Mouse (Mus musculus) cerebellum, adult 2 months (tissue): ENCODE measurements around the gene Bmp7. TPM values are rescaled to one million over a fixed set of nuclear protein-coding genes. Genes with fewer than 3 reads are reported as not detected.

Experiments used
- DNase-seq, 2 experiments: peaks; one replicate each; pipeline ENCODE4 v3.0.0; 2021
- H3K27ac ChIP-seq: fragments of 200-500 bp; 2 replicates; pipeline ENCODE4 v1.5.1; 2012; ENCODE audit warnings: low read length, control low read depth, inconsistent platforms; ENCODE audit not compliant: insufficient read depth
- H3K27me3 ChIP-seq: fragments of 200-500 bp; 2 replicates; pipeline ENCODE4 v1.6.1; 2012; ENCODE audit warnings: inconsistent platforms, mild to moderate bottlenecking, low read length, moderate library complexity; ENCODE audit not compliant: control insufficient read depth, insufficient read depth
- H3K4me1 ChIP-seq: fragments of 200-500 bp; 2 replicates; pipeline ENCODE4 v1.6.1; 2011; ENCODE audit warnings: low read length; ENCODE audit not compliant: control insufficient read depth, insufficient read depth
- H3K4me3 ChIP-seq: fragments of 200-500 bp; replicated peaks from 2 replicates; pipeline ENCODE3; 2011; ENCODE audit warnings: mild to moderate bottlenecking, low read depth, low read length, control low read depth; ENCODE audit not compliant: insufficient read depth
- CTCF ChIP-seq: fragments of 200-500 bp; IDR thresholded peaks from 2 replicates; pipeline ENCODE4 v1.5.1; 2011; ENCODE audit warnings: low read depth, mild to moderate bottlenecking, control low read depth, low read length, moderate library complexity, borderline replicate concordance; ENCODE audit not compliant: insufficient read depth
- POLR2A ChIP-seq: fragments of 200-500 bp; IDR thresholded peaks from 2 replicates; pipeline ENCODE4 v1.6.1; 2011; ENCODE audit warnings: low read length, control low read depth, borderline replicate concordance; ENCODE audit not compliant: insufficient read depth
- WGBS: fragments of 180-500 bp; shearing (Covaris S2); methylation state at CpG from one replicate; pipeline ENCODE4 v1.1.7; 2018; 5-methylcytosine and 5-hydroxymethylcytosine counted together
- polyA plus RNA-seq: library from polyadenylated mRNA; depleted of rRNA; stranded (reverse); fragments of >200 nt; gene quantifications from 2 replicates; pipeline ENCODE4 v1.2.3, GENCODE M21; 2012

Bmp7 gene
- polyA plus RNA-seq, 1 experiment, result 3.9 TPM

GRCm38 (mm10) chr2:172889222-172889621, 50.9 kb downstream of the Bmp7 start:
- WGBS, result 18% methylated on average over 12 of the region's 12 CpGs
- no peaks in the 10 kb centered on the region for H3K27me3 ChIP-seq

GRCm38 (mm10) chr2:172888147-172888546, 52.0 kb downstream of the Bmp7 start:
- no peak overlapping the region for H3K4me3 ChIP-seq
- WGBS, result 56% methylated on average over 12 of the region's 12 CpGs
- DNase-seq, result no peak
- H3K27ac ChIP-seq, result no peak overlapping the region
- no peaks in the 10 kb centered on the region for H3K27me3 ChIP-seq
- no peaks in the 10 kb centered on the region for H3K4me1 ChIP-seq
- TF ChIP-seq POLR2A, result no peak
- no peak for TF ChIP-seq CTCF

More at GRCm38 (mm10) chr2:172889222-172889621, 50.9 kb downstream of the Bmp7 start:
- Histone ChIP-seq H3K4me1 (no peaks in the 10 kb centered on the region), H3K27ac (no peak overlapping the region), H3K4me3 (no peak overlapping the region)
- no peak for DNase-seq
- TF ChIP-seq POLR2A (no peak), CTCF (no peak)

GRCm38 (mm10) chr2:172885861-172886260, 54.3 kb downstream of the Bmp7 start:
- TF ChIP-seq POLR2A, result no peak
- no peak for TF ChIP-seq CTCF
- no peak overlapping the region for H3K27ac ChIP-seq

GRCm38 (mm10) chr2:172884584-172884983, 55.5 kb downstream of the Bmp7 start:
- Histone ChIP-seq H3K27me3 (no peaks in the 10 kb centered on the region), H3K27ac (no peak overlapping the region), H3K4me1 (no peaks in the 10 kb centered on the region), H3K4me3 (no peak overlapping the region)
- TF ChIP-seq POLR2A, result no peak
- no peak for TF ChIP-seq CTCF
- 89% methylated on average over 6 of the region's 6 CpGs for WGBS
- DNase-seq, result no peak

More at GRCm38 (mm10) chr2:172885861-172886260, 54.3 kb downstream of the Bmp7 start:
- DNase-seq, result no peak
- WGBS, result 57% methylated on average over 7 of the region's 7 CpGs
- H3K4me3 ChIP-seq, result no peak overlapping the region
- H3K4me1 ChIP-seq, result no peaks in the 10 kb centered on the region
- no peaks in the 10 kb centered on the region for H3K27me3 ChIP-seq

- TF ChIP-seq POLR2A (no peak), CTCF (no peak)
- no peaks in the 10 kb centered on the region for H3K4me1 ChIP-seq
- WGBS, result 89% methylated on average over 9 of the region's 9 CpGs
Measured at GRCm38 (mm10) chr2:172875201-172875600, 64.9 kb downstream of the Bmp7 start.

GRCm38 (mm10) chr2:172866356-172866755, 73.8 kb downstream of the Bmp7 start:
- DNase-seq, result no peak
- H3K27me3 ChIP-seq, result no peaks in the 10 kb centered on the region
- TF ChIP-seq POLR2A (no peak), CTCF (no peak)
- H3K4me1 ChIP-seq, result 0 out of 2 replicates have a peak, but pooled peaks cover 3% of the 10 kb centered on the region
- no peak overlapping the region for H3K27ac ChIP-seq
- WGBS, result 75% methylated on average over 5 of the region's 5 CpGs
- H3K4me3 ChIP-seq, result no peak overlapping the region

More at GRCm38 (mm10) chr2:172875201-172875600, 64.9 kb downstream of the Bmp7 start:
- Histone ChIP-seq H3K27ac (no peak overlapping the region), H3K27me3 (no peaks in the 10 kb centered on the region), H3K4me3 (no peak overlapping the region)
- no peak for DNase-seq

GRCm38 (mm10) chr2:172865165-172865564, 75.0 kb downstream of the Bmp7 start:
- Histone ChIP-seq H3K27me3 (no peaks in the 10 kb centered on the region), H3K4me3 (no peak overlapping the region), H3K27ac (no peak overlapping the region), H3K4me1 (0 out of 2 replicates have a peak, but pooled peaks cover 3% of the 10 kb centered on the region)
- WGBS, result 53% methylated on average over 6 of the region's 6 CpGs
- no peak for DNase-seq
- no peak for TF ChIP-seq POLR2A
- TF ChIP-seq CTCF, result no peak

- Histone ChIP-seq H3K27me3 (no peaks in the 10 kb centered on the region), H3K4me1 (0 out of 2 replicates have a peak, but pooled peaks cover 3% of the 10 kb centered on the region), H3K27ac (no peak overlapping the region), H3K4me3 (no peak overlapping the region)
- DNase-seq, result no peak
- no peak for TF ChIP-seq POLR2A
- TF ChIP-seq CTCF, result no peak
- WGBS, result 91% methylated on average over 7 of the region's 7 CpGs
Measured at GRCm38 (mm10) chr2:172864566-172864965, 75.6 kb downstream of the Bmp7 start.

- 0 out of 2 replicates have a peak, but pooled peaks cover 3% of the 10 kb centered on the region for H3K4me1 ChIP-seq
- 71% methylated on average over 14 of the region's 14 CpGs for WGBS
- no peak for DNase-seq
- no peak overlapping the region for H3K27ac ChIP-seq
- H3K4me3 ChIP-seq, result no peak overlapping the region
- no peak for TF ChIP-seq POLR2A
- no peaks in the 10 kb centered on the region for H3K27me3 ChIP-seq
Measured at GRCm38 (mm10) chr2:172863469-172863856, 76.7 kb downstream of the Bmp7 start.
